Mouse (Mus musculus) lung, adult 2 months (tissue): ENCODE measurements around the gene Psmc2.

ENCODE experiments used
- CTCF ChIP-seq: fragments of 200-500 bp; IDR thresholded peaks from 2 replicates; pipeline ENCODE4 v1.5.1; 2011; ENCODE audit warnings: mild to moderate bottlenecking, low read length, control low read depth; ENCODE audit not compliant: insufficient read depth
- POLR2A ChIP-seq: fragments of 200-500 bp; IDR thresholded peaks from 2 replicates; pipeline ENCODE4 v1.6.1; 2011; ENCODE audit warnings: low read depth, mild to moderate bottlenecking, control low read depth, low read length, borderline replicate concordance; ENCODE audit errors: extremely low read depth

- TF ChIP-seq CTCF (no peak), POLR2A (no peak)
Measured at GRCm38 (mm10) chr5:21768506-21768905, 16.6 kb upstream of the Psmc2 start.
